Mouse (Mus musculus) gastrocnemius, postnatal 10 days (tissue): ENCODE measurements around the gene E330017A01Rik. TPM values are rescaled to one million over a fixed set of nuclear protein-coding genes. Genes with fewer than 3 reads are reported as not detected.

Experiments used
- total RNA-seq, 2 experiments: library from RNA; stranded (reverse); gene quantifications; 2 replicates each; pipeline ENCODE4 v1.2.3; 2021

Gene E330017A01Rik
- total RNA-seq, 2 experiments from 2014 or later = not detected

Other genes starting within 250 kb of the E330017A01Rik start
- gene Dcbld2, start 230.3 kb downstream of the E330017A01Rik start, total RNA-seq = 10 to 100 TPM; 10.5 to 14.7 TPM
- 10 to 100 TPM; 37.3 to 40.5 TPM for gene St3gal6, start 114.5 kb downstream of the E330017A01Rik start, total RNA-seq
- not detected for gene Gm813, start 21.8 kb downstream of the E330017A01Rik start, total RNA-seq
- gene Cpox, start 31.6 kb upstream of the E330017A01Rik start, total RNA-seq = 10 to 100 TPM; 12.0 to 12.4 TPM
- gene Gpr15, start 80.3 kb upstream of the E330017A01Rik start, total RNA-seq = not detected
- gene Cldnd1, start 89.2 kb upstream of the E330017A01Rik start, total RNA-seq = 10 to 100 TPM; 54.6 to 68.2 TPM
- gene Olfr172, start 124.4 kb upstream of the E330017A01Rik start, total RNA-seq = not detected
- gene Olfr173, start 161.5 kb upstream of the E330017A01Rik start, total RNA-seq = not detected
- gene Olfr175-ps1, start 188.0 kb upstream of the E330017A01Rik start, total RNA-seq = not detected
- gene Olfr177, start 236.0 kb upstream of the E330017A01Rik start, total RNA-seq = not detected